Mouse (Mus musculus) limb, embryonic 15.5 days (tissue): ENCODE measurements around the gene Tssk2. TPM values are rescaled to one million over a fixed set of nuclear protein-coding genes. Genes with fewer than 3 reads are reported as not detected.

ENCODE experiments used
- ATAC-seq: fragments of 200-750 bp; cut with Nextera tagmentation; 2 replicates; pipeline ENCODE4 v1.8.0; 2017; ENCODE audit warnings: low read depth, moderate TSS enrichment; ENCODE audit not compliant: insufficient number of reproducible peaks, low FRiP score, low TSS enrichment
- H3K27ac ChIP-seq: fragments of 300-500 bp; sonication (generic); 2 replicates; pipeline ENCODE4 v1.5.1; 2015; ENCODE audit warnings: moderate library complexity, mild to moderate bottlenecking, inconsistent platforms
- H3K27me3 ChIP-seq: fragments of 300-500 bp; sonication (generic); 2 replicates; pipeline ENCODE4 v1.6.1; 2015; ENCODE audit warnings: inconsistent platforms
- H3K36me3 ChIP-seq: fragments of 300-500 bp; sonication (generic); 2 replicates; pipeline ENCODE4 v1.6.1; 2015; ENCODE audit warnings: inconsistent platforms
- H3K4me1 ChIP-seq: fragments of 300-500 bp; sonication (generic); 2 replicates; pipeline ENCODE4 v1.6.1; 2015; ENCODE audit warnings: inconsistent platforms
- H3K4me2 ChIP-seq: fragments of 300-500 bp; sonication (generic); 2 replicates; pipeline ENCODE4 v1.6.1; 2015; ENCODE audit warnings: mild to moderate bottlenecking, inconsistent platforms
- H3K4me3 ChIP-seq: fragments of 300-500 bp; sonication (generic); 2 replicates; pipeline ENCODE4 v1.5.1; 2015; ENCODE audit warnings: mild to moderate bottlenecking, inconsistent platforms
- H3K9ac ChIP-seq: fragments of 300-500 bp; sonication (generic); 2 replicates; pipeline ENCODE4 v1.6.1; 2015; ENCODE audit warnings: inconsistent platforms
- H3K9me3 ChIP-seq: fragments of 300-500 bp; sonication (generic); 2 replicates; pipeline ENCODE4 v1.6.1; 2016; ENCODE audit warnings: inconsistent platforms
- WGBS: fragments of 180-500 bp; shearing (Covaris S2); methylation state at CpG from one replicate; pipeline ENCODE4 v1.1.7; 2015; 5-methylcytosine and 5-hydroxymethylcytosine counted together
- polyA plus RNA-seq: library from polyadenylated mRNA; unstranded; fragments of >200 nt; fragmentation: Nextera tagmentation; extraction: Ambion mirVana; gene quantifications from 2 replicates; pipeline ENCODE4 v1.2.1, GENCODE M21; 2015

The Tssk2 gene
- polyA plus RNA-seq, 1 experiment from 2014 or later: not detected

DNA sequence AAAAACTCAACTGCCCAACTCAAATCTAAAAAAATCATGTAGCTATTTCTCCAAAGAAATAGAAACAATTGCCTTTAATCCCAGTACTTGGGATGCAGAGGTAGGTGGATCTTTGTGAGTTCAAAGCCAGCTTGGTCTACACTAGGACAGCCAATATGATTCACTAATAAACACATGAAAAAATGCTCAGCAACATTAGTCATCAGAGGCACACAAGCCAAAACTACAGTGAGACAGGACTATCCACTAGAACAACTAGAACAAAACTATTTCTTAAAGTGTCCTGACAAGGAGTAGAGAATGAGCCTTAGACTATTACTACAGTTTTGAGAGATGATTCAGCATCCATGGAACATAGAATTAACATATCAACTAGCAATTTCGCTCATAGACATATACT lies 22.3 kb upstream of the Tssk2 start:
- no peak for ATAC-seq
- no peak overlapping the region for H3K4me3 ChIP-seq
- H3K27me3 ChIP-seq: no peaks in the 10 kb centered on the region
- H3K4me2 ChIP-seq: no peak overlapping the region
- 83% methylated on average over 1 of the region's 1 CpGs for WGBS
- no peak overlapping the region for H3K27ac ChIP-seq
- H3K9ac ChIP-seq: no peak overlapping the region
- H3K4me1 ChIP-seq: no peaks in the 10 kb centered on the region
- H3K9me3 ChIP-seq: no peaks in the 10 kb centered on the region
- peaks cover 31% of the 10 kb centered on the region for H3K36me3 ChIP-seq

DNA sequence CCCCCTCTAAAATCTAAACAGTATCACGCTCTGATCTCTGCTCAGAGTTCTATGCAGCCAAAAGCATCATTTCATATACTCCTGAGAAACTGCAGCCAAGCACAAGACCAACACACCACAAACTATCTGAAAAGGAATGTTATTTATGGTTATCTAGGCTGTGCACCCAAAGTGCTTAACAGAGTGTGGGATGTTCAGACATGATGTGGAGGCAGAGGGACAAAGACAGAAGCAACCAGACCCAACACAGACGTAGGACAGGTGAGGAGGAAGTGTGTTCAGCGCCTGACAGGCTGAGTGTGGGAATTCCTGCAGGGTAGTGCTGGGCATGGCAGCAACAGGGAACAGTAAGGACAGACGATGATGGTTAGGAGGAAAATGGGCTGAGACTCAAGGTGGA lies 18.9 kb upstream of the Tssk2 start:
- Histone ChIP-seq H3K4me2 (no peak overlapping the region), H3K4me1 (peaks cover 6% of the 10 kb centered on the region), H3K27ac (no peak overlapping the region), H3K36me3 (peaks cover 17% of the 10 kb centered on the region; the same call in 1 of the 2 replicates), H3K9ac (no peak overlapping the region), H3K27me3 (no peaks in the 10 kb centered on the region), H3K9me3 (no peaks in the 10 kb centered on the region), H3K4me3 (no peak overlapping the region)
- 86% methylated on average over 4 of the region's 4 CpGs for WGBS
- no peak for ATAC-seq

DNA sequence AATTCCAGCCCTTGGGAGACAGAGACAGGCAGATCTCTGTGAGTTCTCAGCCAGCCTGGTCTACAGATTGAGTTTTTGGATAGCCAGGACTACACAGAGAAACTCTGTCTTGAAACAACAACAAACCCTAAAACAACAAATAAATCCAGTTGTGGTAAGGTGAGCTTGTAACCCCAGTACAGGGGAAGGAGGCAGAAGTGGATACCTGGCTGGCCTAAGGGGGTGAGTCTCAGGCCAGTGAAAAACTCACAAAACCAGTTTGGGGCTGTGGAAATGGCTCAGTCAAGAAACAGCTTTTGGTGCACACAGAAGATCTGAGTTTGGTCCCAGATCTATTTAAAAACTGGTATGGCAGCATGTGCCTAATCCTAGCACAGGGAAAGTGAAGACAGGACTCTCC lies 16.2 kb upstream of the Tssk2 start:
- H3K27me3 ChIP-seq: no peaks in the 10 kb centered on the region
- no peak overlapping the region for H3K4me3 ChIP-seq
- H3K4me1 ChIP-seq: peaks cover 6% of the 10 kb centered on the region
- H3K9ac ChIP-seq: no peak overlapping the region
- peaks cover 15% of the 10 kb centered on the region; the same call in 1 of the 2 replicates for H3K36me3 ChIP-seq
- H3K9me3 ChIP-seq: no peaks in the 10 kb centered on the region
- no peak for ATAC-seq
- H3K4me2 ChIP-seq: no peak overlapping the region
- H3K27ac ChIP-seq: no peak overlapping the region

DNA sequence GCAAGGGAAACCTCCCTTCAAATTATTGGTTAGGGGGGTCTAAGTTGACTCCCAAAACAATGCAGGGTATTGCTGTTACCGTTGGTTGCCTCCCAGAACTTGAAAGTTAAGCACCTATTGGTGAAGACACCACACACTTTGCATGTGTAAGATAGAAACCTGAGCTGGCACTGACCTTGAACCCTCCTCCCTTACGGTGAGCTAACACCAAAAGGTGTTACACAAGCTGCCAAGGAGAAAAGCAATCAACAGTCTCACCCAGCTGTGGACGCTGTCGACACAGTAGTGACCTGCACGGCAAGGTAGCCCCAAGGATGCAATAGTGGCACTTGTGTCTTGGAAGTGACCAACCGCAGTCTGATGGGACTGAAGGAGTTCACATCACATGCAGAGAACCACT lies 14.3 kb upstream of the Tssk2 start:
- Histone ChIP-seq H3K4me3 (no peak overlapping the region), H3K27me3 (no peaks in the 10 kb centered on the region), H3K27ac (no peak overlapping the region), H3K4me2 (no peak overlapping the region), H3K9ac (no peak overlapping the region), H3K4me1 (peaks cover 6% of the 10 kb centered on the region), H3K36me3 (peaks cover 4% of the 10 kb centered on the region; the same call in 1 of the 2 replicates), H3K9me3 (no peaks in the 10 kb centered on the region)
- 80% methylated on average over 6 of the region's 6 CpGs for WGBS
- no peak for ATAC-seq

DNA sequence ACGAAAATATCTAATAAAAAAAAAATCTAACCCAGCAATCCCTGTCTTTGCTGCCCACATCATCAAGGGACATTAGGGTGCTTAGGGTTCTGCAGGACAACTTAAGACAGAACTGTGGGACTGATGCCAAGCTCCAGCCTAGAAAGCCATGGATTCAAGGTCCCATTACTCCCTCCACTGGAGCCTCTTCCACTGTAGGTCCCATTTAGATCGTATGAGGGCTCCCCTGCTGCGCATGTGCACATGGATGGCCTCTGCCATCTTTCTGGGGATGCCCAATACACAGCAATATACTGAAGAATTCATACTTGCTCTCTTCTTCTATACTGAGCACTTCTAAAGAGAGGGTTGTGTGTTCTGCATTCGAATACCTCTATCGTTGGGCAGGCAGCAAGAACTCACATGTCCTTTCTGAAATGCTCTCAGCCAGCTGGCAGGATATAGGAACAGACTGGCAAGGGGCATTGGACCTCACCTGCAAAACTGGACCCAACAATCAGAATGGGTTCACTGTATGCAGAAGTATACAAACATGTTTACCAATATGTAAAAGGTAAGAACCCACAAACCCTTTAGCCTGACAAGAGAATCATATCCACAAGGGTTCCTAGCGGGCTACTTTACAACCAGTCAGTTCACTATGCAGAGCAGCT lies 8.6 kb upstream of the Tssk2 start:
- H3K4me2 ChIP-seq: peak overlapping the region; percentile 74
- WGBS: 81% methylated on average over 6 of the region's 6 CpGs
- no peak overlapping the region for H3K27ac ChIP-seq
- no peaks in the 10 kb centered on the region for H3K36me3 ChIP-seq
- H3K9me3 ChIP-seq: no peaks in the 10 kb centered on the region
- no peak for ATAC-seq
- no peak overlapping the region for H3K9ac ChIP-seq
- no peaks in the 10 kb centered on the region for H3K27me3 ChIP-seq
- peak overlapping the region; percentile 96 for H3K4me3 ChIP-seq
- H3K4me1 ChIP-seq: peaks cover 27% of the 10 kb centered on the region

DNA sequence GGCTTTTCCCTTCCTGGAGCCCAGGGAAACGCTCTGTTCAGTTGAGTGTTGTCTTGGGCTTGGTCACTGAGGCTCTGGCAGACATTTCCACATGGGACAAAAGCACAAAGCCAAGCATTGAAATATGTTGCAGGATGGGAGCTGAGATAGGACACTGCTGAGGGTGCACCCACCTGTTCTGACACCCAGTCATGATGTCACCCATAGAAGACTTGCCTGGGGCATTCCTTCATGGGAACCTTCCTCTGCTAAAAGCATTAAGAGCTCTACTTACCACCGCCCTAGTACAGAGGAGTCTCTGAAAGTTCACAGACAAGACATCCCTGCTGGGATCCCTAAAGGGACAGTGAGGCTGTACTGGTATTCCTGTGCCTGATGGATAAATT lies 8.1 kb upstream of the Tssk2 start:
- Histone ChIP-seq H3K9ac (peak overlapping the region; percentile 96), H3K36me3 (no peaks in the 10 kb centered on the region), H3K4me1 (peaks cover 27% of the 10 kb centered on the region), H3K9me3 (no peaks in the 10 kb centered on the region), H3K27ac (no peak overlapping the region), H3K27me3 (no peaks in the 10 kb centered on the region), H3K4me2 (peak overlapping the region; percentile 74), H3K4me3 (peak overlapping the region; percentile 96)
- 35% methylated on average over 2 of the region's 2 CpGs for WGBS
- ATAC-seq: no peak

DNA sequence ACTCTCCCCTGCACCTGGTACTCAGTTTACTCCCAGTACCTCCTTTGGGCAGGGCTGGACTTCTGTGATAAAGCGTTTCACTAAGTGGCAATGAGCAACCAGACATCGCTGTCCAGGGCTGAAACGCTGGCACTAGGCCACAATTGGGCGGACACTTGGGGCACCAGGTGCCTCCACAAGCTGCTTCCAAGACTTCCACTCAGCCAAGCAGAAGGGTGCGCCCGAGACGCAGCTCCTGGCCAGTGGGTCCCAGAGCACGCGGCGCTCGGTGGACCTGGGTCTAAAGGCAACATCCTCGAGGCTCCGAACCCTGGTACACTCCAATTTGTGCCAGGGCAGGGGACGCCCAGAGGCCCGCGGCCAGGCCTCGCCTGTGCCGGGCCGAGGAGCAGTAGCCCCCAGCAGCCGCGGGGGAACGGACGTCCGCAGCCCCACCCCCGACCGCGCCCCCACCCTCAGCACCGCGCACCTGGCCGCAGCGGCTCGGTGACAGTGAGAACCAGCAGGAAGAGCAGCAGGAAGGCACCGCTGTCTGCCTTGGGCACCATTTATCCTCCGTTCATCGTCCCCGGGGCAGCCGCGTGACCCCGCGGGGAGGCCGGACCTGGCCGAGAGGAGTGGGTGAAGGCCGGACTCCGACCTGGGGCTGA lies 7.4 kb upstream of the Tssk2 start:
- peak overlapping the region; percentile 96 for H3K4me3 ChIP-seq
- H3K27me3 ChIP-seq: no peaks in the 10 kb centered on the region
- H3K36me3 ChIP-seq: no peaks in the 10 kb centered on the region
- H3K27ac ChIP-seq: peak overlapping the region; percentile 97
- H3K9ac ChIP-seq: peak overlapping the region; percentile 96
- H3K4me2 ChIP-seq: peak overlapping the region; percentile 74
- no peaks in the 10 kb centered on the region for H3K9me3 ChIP-seq
- peaks cover 27% of the 10 kb centered on the region for H3K4me1 ChIP-seq
- 0% methylated on average over 43 of the region's 44 CpGs for WGBS
- peak; percentile 42 for ATAC-seq

DNA sequence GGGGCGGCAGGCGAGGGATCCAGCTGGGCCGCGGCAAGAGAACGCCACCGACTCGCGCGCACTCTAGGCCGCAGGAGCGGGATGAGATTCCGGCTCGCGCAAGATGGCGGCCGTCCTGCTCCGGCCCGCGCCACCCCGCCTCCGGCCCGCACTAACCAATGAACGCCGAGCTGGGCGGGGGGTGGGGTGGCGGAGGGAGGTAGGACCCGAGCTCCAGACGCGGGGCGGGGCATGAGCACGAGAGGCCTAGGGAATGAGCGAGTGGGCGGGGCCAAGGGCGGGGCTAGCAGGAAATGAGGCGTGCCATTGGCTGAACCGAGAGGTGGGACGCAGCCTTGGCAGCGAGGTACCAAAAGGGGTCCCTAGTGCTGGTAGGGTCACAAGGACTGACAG lies 6.9 kb upstream of the Tssk2 start, which contains the start of gene Gm20518:
Gene Gm20518 (minus strand): TSS at position 105 of the 393 bp plus-strand sequence.
- Histone ChIP-seq H3K4me3 (peak within 1 kb of the TSS; percentile 96), H3K36me3 (no peaks in the 10 kb centered on the region), H3K9me3 (no peaks in the 10 kb centered on the region), H3K4me1 (peaks cover 27% of the 10 kb centered on the region), H3K9ac (peak within 1 kb of the TSS; percentile 96), H3K4me2 (peak within 1 kb of the TSS; percentile 74), H3K27ac (peak within 1 kb of the TSS; percentile 97), H3K27me3 (no peaks in the 10 kb centered on the region)
- peak; percentile 96 for ATAC-seq
- WGBS: under 1% methylated on average over 38 of the region's 38 CpGs

DNA sequence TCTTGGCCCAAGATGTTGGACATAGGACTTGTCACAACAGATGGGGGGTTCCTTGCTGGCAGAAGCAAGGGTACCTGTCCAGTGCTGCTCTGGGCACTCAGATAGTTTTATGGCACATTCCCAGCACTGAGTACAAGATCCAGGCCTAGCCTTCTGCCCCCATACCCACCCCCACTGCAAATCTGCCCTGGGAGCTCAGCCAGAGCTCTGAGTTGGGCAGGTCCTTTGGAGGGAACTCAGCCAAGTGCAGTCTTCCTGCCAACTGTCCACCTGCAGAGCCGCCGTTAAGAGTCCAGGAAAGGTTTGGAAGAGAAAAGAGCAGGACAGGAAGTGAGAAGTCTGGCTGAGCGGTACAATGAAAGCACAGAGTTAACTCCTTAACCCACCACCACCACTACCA lies 5.8 kb upstream of the Tssk2 start:
- Histone ChIP-seq H3K4me3 (no peak overlapping the region), H3K27me3 (no peaks in the 10 kb centered on the region), H3K36me3 (no peaks in the 10 kb centered on the region), H3K4me2 (no peak overlapping the region), H3K9ac (no peak overlapping the region), H3K9me3 (no peaks in the 10 kb centered on the region), H3K4me1 (peaks cover 27% of the 10 kb centered on the region), H3K27ac (peak overlapping the region; percentile 72; the same call in 1 of the 2 replicates)
- no peak for ATAC-seq
- 54% methylated on average over 3 of the region's 3 CpGs for WGBS

DNA sequence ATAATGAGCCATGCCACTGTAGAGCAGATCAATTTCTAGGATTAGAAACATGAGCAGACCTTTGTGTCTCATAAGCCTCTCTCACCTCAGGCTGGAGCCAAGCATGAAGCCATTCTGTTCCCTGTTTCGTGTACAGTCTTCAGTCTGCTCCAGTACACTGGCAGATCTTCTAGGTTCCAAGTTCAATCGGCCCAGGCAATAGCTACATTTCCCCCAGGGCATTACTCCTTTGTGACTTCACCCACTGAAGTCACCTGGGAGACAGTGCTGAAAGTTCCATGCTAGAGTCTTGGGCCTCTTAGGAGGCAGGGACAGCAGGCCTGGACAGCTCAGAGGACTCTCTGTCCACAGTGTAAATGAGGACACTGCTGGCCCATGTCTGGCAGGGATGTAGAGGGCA lies 4.5 kb upstream of the Tssk2 start, which contains the start of gene Tssk1:
Gene Tssk1 (plus strand): TSS at position 301 of the 400 bp plus-strand sequence.
- Histone ChIP-seq H3K4me2 (no peak within 1 kb of the TSS), H3K27ac (no peak within 1 kb of the TSS), H3K9me3 (no peaks in the 10 kb centered on the region), H3K4me1 (peaks cover 27% of the 10 kb centered on the region), H3K4me3 (no peak within 1 kb of the TSS), H3K27me3 (no peaks in the 10 kb centered on the region), H3K9ac (no peak within 1 kb of the TSS), H3K36me3 (peaks cover 9% of the 10 kb centered on the region)
- no peak for ATAC-seq
- WGBS: 81% methylated on average over 2 of the region's 2 CpGs

DNA sequence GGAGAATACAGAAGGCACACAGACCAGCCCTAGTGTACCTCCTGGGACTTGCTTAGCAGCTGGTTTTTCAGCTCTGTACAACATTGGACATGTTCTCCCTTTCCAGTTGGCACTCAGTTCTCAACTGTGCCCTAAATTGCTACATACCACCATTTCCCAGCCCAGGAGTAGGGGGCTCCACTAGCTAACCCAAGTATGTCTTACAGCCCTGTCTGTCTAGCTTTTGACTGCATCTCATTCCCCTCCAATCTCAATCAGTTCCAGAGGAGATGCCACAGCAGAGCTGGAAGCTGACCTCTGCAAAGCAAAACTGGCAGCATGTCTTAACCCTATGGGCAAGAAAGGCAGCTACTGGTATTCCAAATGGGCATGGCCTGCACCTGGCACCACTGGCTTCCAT lies 2.3 kb upstream of the Tssk2 start:
- peaks cover 28% of the 10 kb centered on the region for H3K36me3 ChIP-seq
- H3K27ac ChIP-seq: no peak overlapping the region
- no peak for ATAC-seq
- H3K9me3 ChIP-seq: no peaks in the 10 kb centered on the region
- H3K9ac ChIP-seq: no peak overlapping the region
- H3K4me2 ChIP-seq: no peak overlapping the region
- no peaks in the 10 kb centered on the region for H3K27me3 ChIP-seq
- no peak overlapping the region for H3K4me3 ChIP-seq
- H3K4me1 ChIP-seq: peaks cover 13% of the 10 kb centered on the region

DNA sequence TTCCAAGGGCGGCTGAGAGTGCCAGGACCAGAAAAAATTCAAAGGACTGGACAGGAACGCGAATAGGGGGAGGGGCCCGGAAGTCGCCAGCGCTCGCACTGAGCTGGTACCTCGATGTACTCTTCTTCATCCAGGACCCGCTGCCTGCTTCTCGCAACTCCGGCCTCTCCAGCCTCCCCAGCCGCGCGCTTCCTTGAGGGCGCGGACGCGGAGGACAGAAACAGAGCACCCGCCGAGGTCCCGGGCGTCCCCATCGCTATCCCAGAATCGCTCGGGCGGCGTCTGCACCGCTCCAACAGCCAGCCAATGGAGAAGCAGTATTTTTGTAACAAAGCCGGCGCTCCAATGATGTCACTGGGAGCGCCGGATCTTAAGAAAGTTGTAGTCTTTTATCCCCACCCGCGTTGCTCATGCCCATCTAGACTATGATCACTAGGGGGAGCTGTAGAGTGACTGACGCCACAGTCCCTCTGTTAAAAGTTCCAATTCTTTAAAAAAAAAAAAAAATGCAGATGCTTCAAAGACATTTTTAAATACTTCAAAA lies 12.7 kb downstream of the Tssk2 start, which contains the start of gene Ess2:
Gene Ess2 (minus strand): TSS at position 297 of the 544 bp plus-strand sequence.
- ATAC-seq: peak; percentile 91

More for the DNA sequence above, 12.7 kb downstream of the Tssk2 start, which contains the start of gene Ess2:
- H3K36me3 ChIP-seq: peaks cover 30% of the 10 kb centered on the region
- H3K4me1 ChIP-seq: peaks cover 22% of the 10 kb centered on the region
- H3K4me3 ChIP-seq: peak within 1 kb of the TSS; percentile 92
- H3K9ac ChIP-seq: peak within 1 kb of the TSS; percentile 89
- no peaks in the 10 kb centered on the region for H3K9me3 ChIP-seq
- 1% methylated on average over 35 of the region's 35 CpGs for WGBS
- peak within 1 kb of the TSS; percentile 75 for H3K4me2 ChIP-seq
- peak within 1 kb of the TSS; percentile 80 for H3K27ac ChIP-seq
- H3K27me3 ChIP-seq: peaks cover 45% of the 10 kb centered on the region
